Mouse (Mus musculus) intestine, postnatal 0 days (tissue): ENCODE measurements around the gene Top3b. TPM values are rescaled to one million over a fixed set of nuclear protein-coding genes. Genes with fewer than 3 reads are reported as not detected.
"Not testable (repeated sequence)": the region's sequence is repeated elsewhere in the genome, so short reads cannot be mapped to it uniquely, and the experiment has no call there.

ENCODE experiments used
- ATAC-seq: fragments of 200-750 bp; cut with Nextera tagmentation; 2 replicates; pipeline ENCODE4 v1.8.0; 2017; ENCODE audit warnings: mild to moderate bottlenecking, moderate TSS enrichment, moderate library complexity
- H3K27ac ChIP-seq: fragments of 300-500 bp; sonication (generic); 2 replicates; pipeline ENCODE4 v1.5.1; 2014; ENCODE audit warnings: mild to moderate bottlenecking, low read depth, low read length, moderate library complexity
- H3K27me3 ChIP-seq: fragments of 300-500 bp; sonication (generic); replicated peaks from 2 replicates; pipeline ENCODE4 v1.6.1; 2014; ENCODE audit warnings: low read length, mixed read lengths; ENCODE audit not compliant: control insufficient read depth, insufficient read depth
- H3K36me3 ChIP-seq: fragments of 300-500 bp; sonication (generic); 2 replicates; pipeline ENCODE4 v1.6.1; 2014; ENCODE audit warnings: mild to moderate bottlenecking, moderate library complexity; ENCODE audit not compliant: control insufficient read depth, insufficient read depth
- H3K4me1 ChIP-seq: fragments of 300-500 bp; sonication (generic); replicated peaks from 2 replicates; pipeline ENCODE4 v1.6.1; 2014; ENCODE audit warnings: antibody characterized with exemption, low read length, mixed read lengths; ENCODE audit not compliant: control insufficient read depth, insufficient read depth
- H3K4me2 ChIP-seq: fragments of 300-500 bp; sonication (generic); replicated peaks from 2 replicates; pipeline ENCODE4 v1.6.1; 2014; ENCODE audit warnings: low read depth, mild to moderate bottlenecking, moderate library complexity
- H3K4me3 ChIP-seq: fragments of 300-500 bp; sonication (generic); 2 replicates; pipeline ENCODE4 v1.5.1; 2014; ENCODE audit warnings: low read depth, low read length
- H3K9ac ChIP-seq: fragments of 300-500 bp; sonication (generic); 2 replicates; pipeline ENCODE4 v1.6.1; 2014; ENCODE audit warnings: mild to moderate bottlenecking, low read depth, low read length
- H3K9me3 ChIP-seq: fragments of 300-500 bp; sonication (generic); 2 replicates; pipeline ENCODE4 v1.6.1; 2016; ENCODE audit warnings: mixed run types; ENCODE audit not compliant: control insufficient read depth
- CTCF ChIP-seq: sonication (generic); IDR thresholded peaks from 2 replicates; pipeline ENCODE4 v1.5.1; 2016; ENCODE audit warnings: low read depth, mild to moderate bottlenecking, control low read depth, antibody characterized with exemption, moderate library complexity
- WGBS: fragments of 180-500 bp; shearing (Covaris S2); extraction: QIAGEN DNeasy Blood & Tissue Kit; methylation state at CpG from one replicate; pipeline ENCODE4 v1.1.7; 2014; 5-methylcytosine and 5-hydroxymethylcytosine counted together
- polyA plus RNA-seq: library from polyadenylated mRNA; unstranded; fragments of >200 nt; fragmentation: Nextera tagmentation; extraction: Ambion mirVana; gene quantifications from 2 replicates; pipeline ENCODE4 v1.2.1, GENCODE M21; 2015

Gene Top3b
- polyA plus RNA-seq, 1 experiment from 2014 or later, result 24.3 TPM

DNA sequence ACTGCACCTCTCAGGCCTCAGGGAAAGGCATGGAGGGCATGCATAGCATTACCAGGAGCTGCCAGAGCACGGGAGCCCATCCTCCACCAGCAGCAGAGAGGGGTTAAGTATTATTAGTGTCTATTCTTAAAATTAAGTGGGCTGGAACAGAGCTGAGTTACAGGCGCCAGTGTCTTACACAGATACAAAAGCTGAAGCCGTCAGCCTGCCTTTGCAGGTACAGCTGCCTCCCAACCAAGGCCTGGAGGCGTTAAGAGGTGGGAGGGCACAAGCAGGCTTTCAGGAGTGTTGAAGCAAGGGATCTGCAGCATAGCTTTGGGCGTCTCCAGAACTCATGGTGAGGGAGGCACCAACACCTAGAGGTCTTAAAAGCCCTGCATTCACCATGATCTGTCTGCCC, 56.0 kb downstream of the Top3b start:
- no peaks in the 10 kb centered on the region for H3K4me1 ChIP-seq
- WGBS, result 83% methylated on average over 5 of the region's 5 CpGs
- H3K36me3 ChIP-seq, result peaks cover 12% of the 10 kb centered on the region; the same call in 1 of the 2 replicates
- H3K9ac ChIP-seq, result no peak overlapping the region
- H3K9me3 ChIP-seq, result no peaks in the 10 kb centered on the region
- H3K4me3 ChIP-seq, result no peak overlapping the region
- no peak for TF ChIP-seq CTCF
- no peak for ATAC-seq
- H3K27me3 ChIP-seq, result no peaks in the 10 kb centered on the region
- no peak overlapping the region for H3K4me2 ChIP-seq
- no peak overlapping the region for H3K27ac ChIP-seq

DNA sequence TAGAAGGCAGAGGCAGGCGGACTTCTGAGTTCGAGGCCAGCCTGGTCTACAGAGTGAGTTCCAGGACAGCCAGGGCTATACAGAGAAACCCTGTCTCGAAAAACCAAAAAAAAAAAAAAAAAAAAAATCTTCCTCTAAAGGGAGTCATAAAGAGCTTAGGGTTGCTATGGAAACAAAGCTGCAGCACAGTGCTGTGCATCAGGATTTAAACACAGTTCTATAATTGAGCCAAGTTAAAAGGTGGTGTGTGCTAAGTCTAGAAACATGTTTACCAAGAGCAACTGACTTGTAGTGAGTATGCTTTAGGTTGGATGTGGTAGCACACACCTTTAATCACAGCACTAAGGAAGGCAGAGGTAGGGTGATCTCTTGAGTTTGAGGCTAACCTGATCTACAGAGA, 58.4 kb downstream of the Top3b start:
- H3K4me1 ChIP-seq, H3K9me3 ChIP-seq, H3K27me3 ChIP-seq, ATAC-seq, H3K4me3 ChIP-seq, H3K27ac ChIP-seq, H3K4me2 ChIP-seq, H3K9ac ChIP-seq, H3K36me3 ChIP-seq: not testable (repeated sequence)
- WGBS, result 60% methylated on average over 3 of the region's 3 CpGs

DNA sequence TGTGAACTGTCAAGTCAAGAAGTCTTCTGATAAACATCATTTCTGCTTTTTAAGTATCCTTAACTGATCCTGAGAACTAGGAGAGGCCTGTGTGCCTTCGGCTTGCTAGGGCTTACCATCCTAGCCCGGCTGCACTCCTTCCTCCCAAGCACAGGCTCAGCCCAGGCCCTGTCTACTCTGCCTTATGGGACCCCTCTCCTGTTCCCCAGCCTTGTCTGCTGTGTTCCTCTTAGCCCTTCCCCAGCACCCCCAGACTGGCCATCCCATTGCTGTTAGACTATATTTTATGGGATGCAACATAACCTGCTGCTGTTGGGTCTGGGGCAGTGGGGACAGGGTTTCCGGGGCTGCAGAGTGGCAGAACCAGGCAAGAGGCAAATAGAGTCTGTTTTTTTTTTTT, 59.8 kb downstream of the Top3b start:
- 87% methylated on average over 3 of the region's 3 CpGs for WGBS

DNA sequence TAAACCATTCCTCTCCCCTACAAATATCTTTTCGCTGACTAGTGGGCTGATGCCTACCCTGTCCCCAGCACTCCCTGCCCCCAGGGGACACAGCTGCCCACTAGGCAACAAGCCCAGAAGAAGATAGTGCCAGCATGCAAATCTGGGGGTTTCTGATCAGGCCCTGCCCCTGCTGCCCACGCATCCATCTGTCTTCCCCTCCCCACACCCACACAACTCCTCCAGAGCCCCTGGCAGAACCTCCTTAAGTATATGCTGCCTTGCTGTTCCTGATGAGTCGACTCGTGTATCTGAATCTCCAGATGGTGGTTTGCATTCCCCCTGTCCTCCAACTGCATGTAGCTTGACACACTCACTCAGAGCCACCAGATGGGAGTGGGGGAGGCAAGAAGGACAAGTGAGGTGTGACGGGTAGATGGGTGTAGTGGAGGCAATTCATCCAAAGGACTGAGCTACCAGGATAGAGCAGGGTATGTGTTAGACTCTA, 60.3 kb downstream of the Top3b start:
- no peaks in the 10 kb centered on the region for H3K4me1 ChIP-seq
- H3K27me3 ChIP-seq, result no peaks in the 10 kb centered on the region
- H3K4me3 ChIP-seq, result no peak overlapping the region
- WGBS, result 78% methylated on average over 5 of the region's 5 CpGs
- no peaks in the 10 kb centered on the region for H3K9me3 ChIP-seq
- no peak overlapping the region for H3K9ac ChIP-seq
- H3K36me3 ChIP-seq, result no peaks in the 10 kb centered on the region
- no peak for ATAC-seq
- H3K4me2 ChIP-seq, result no peak overlapping the region
- no peak for TF ChIP-seq CTCF
- H3K27ac ChIP-seq, result no peak overlapping the region

More for the DNA sequence above, 59.8 kb downstream of the Top3b start:
- TF ChIP-seq CTCF, result no peak
- no peaks in the 10 kb centered on the region for H3K36me3 ChIP-seq
- H3K4me3 ChIP-seq, result no peak overlapping the region
- no peaks in the 10 kb centered on the region for H3K27me3 ChIP-seq
- no peak overlapping the region for H3K4me2 ChIP-seq
- no peak overlapping the region for H3K9ac ChIP-seq
- H3K4me1 ChIP-seq, result no peaks in the 10 kb centered on the region
- no peak overlapping the region for H3K27ac ChIP-seq
- no peaks in the 10 kb centered on the region for H3K9me3 ChIP-seq
- no peak for ATAC-seq

DNA sequence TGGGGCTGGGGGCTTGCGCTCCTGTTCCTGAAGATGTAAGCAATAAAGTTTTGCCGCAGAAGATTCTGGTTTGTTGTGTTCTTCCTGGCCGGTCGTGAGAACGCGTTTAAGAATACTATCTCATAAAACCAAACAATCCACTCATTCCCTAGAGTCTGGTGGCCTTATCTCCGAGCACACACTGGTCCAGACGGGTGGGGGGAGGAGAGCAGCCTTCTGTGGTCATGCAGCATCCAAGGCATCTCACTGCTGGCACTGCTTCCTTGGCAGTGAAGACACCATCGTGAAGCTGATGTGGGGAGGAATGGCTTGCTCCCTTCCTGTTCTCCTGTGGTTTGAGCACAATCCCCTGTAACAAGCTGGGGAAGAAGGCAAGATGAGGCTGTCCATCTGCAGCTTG, 69.0 kb downstream of the Top3b start:
- no peak for TF ChIP-seq CTCF
- 91% methylated on average over 9 of the region's 9 CpGs for WGBS

DNA sequence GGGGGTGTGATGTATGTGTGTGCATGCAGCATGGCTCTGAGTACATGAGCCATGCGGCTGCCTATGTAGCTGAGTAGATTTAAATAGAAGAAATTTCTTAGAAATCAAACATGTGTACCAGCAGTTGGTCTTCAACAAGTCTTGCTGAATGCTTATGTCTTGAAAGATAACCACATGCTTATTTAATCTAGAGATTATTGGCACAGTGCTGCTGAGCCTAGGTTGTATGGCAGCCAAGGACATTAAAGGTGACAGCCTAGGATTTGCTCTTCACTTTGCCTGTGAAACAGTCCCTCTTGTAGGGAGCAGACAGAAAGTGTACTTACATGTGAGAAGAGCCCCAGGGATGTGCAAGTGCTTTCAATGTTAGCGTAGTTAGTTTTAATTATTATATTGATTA, 70.5 kb downstream of the Top3b start:
- Histone ChIP-seq H3K27ac (no peak overlapping the region), H3K4me2 (no peak overlapping the region), H3K27me3 (no peaks in the 10 kb centered on the region), H3K9me3 (no peaks in the 10 kb centered on the region), H3K9ac (no peak overlapping the region), H3K4me3 (no peak overlapping the region), H3K4me1 (no peaks in the 10 kb centered on the region), H3K36me3 (no peaks in the 10 kb centered on the region)
- no peak for TF ChIP-seq CTCF
- 85% methylated on average over 2 of the region's 2 CpGs for WGBS
- ATAC-seq, result no peak

More for the DNA sequence above, 69.0 kb downstream of the Top3b start:
- Histone ChIP-seq H3K36me3 (no peaks in the 10 kb centered on the region), H3K4me1 (no peaks in the 10 kb centered on the region), H3K9ac (no peak overlapping the region), H3K4me3 (no peak overlapping the region), H3K27ac (no peak overlapping the region), H3K9me3 (no peaks in the 10 kb centered on the region), H3K27me3 (no peaks in the 10 kb centered on the region), H3K4me2 (no peak overlapping the region)
- ATAC-seq, result no peak

Other genes with a start within 250 kb of the Top3b start
- not detected in 2 replicates for gene Olfr19, start 194.3 kb upstream of the Top3b start, polyA plus RNA-seq
- gene Spag6l, start 41.3 kb upstream of the Top3b start, polyA plus RNA-seq, result 0.12 and 0.21 TPM in 2 replicates
- 0.24 TPM in 1 of 2 replicates, not detected in the other for gene Igll1, start 6.8 kb upstream of the Top3b start, polyA plus RNA-seq
- gene Vpreb1, start 107 bp downstream of the Top3b start, polyA plus RNA-seq, result 0.73 and 1.5 TPM in 2 replicates
- gene Ppm1f, start 25.7 kb downstream of the Top3b start, polyA plus RNA-seq, result 4.7 and 4.8 TPM in 2 replicates
- 86.6 and 88.6 TPM in 2 replicates for gene Mapk1, start 112.6 kb downstream of the Top3b start, polyA plus RNA-seq
- gene Ypel1, start 199.0 kb downstream of the Top3b start, polyA plus RNA-seq, result 3.4 and 3.6 TPM in 2 replicates
- gene Ppil2, start 240.5 kb downstream of the Top3b start, polyA plus RNA-seq, result 71.9 and 78.7 TPM in 2 replicates